Mouse (Mus musculus) heart, postnatal 36 days (tissue): ENCODE measurements at regions not wholly inside any gene's neighbourhood (a gene's known extent, or its start where the extent isn't known, plus 50 kb on each side); places are given as distances from the start of the nearest gene placed in this dataset.

Experiments used
- DNase-seq, 2 experiments: peaks; one replicate each; pipeline ENCODE4 v3.0.0; 2021 to 2022
- intact Hi-C: fragments of 180-260 bp; cut with DNase I; formaldehyde crosslinking; loops from one replicate; pipeline ENCODE4 v1.15.1; 2025

- no peak for DNase-seq
- intact Hi-C loops = no loop called here
Measured at GRCm38 (mm10) chr6:31995977-31996376, 54.1 kb upstream of the 1700012A03Rik start.

GRCm38 (mm10) chr6:31995249-31995648 lies 54.8 kb upstream of the 1700012A03Rik start:
- DNase-seq = no peak
- intact Hi-C loops = no loop called here

- DNase-seq = no peak
- intact Hi-C loops = no loop called here
Measured at GRCm38 (mm10) chr6:31985698-31986097, 64.3 kb upstream of the 1700012A03Rik start.

- intact Hi-C loops = no loop called here
Measured at GRCm38 (mm10) chr6:31976705-31977104, 73.3 kb upstream of the 1700012A03Rik start.

GRCm38 (mm10) chr6:31948063-31948481 lies 102.0 kb upstream of the 1700012A03Rik start:
- intact Hi-C loops = no loop called here
- DNase-seq = no peak

More at GRCm38 (mm10) chr6:31976705-31977104, 73.3 kb upstream of the 1700012A03Rik start:
- no peak for DNase-seq

- intact Hi-C loops = no loop called here
Measured at GRCm38 (mm10) chr6:31946572-31946971, 103.5 kb upstream of the 1700012A03Rik start.

GRCm38 (mm10) chr6:31945347-31945746 lies 104.7 kb upstream of the 1700012A03Rik start:
- no peak for DNase-seq
- intact Hi-C loops = no loop called here

More at GRCm38 (mm10) chr6:31946572-31946971, 103.5 kb upstream of the 1700012A03Rik start:
- DNase-seq = no peak

GRCm38 (mm10) chr6:31944546-31944945 lies 105.5 kb upstream of the 1700012A03Rik start:
- intact Hi-C loops = no loop called here
- no peak for DNase-seq

GRCm38 (mm10) chr6:31942696-31943095 lies 107.3 kb upstream of the 1700012A03Rik start:
- DNase-seq = no peak
- intact Hi-C loops = no loop called here

- intact Hi-C loops = loop anchor here (1.0 to 10.0 kb wide), 5 partner anchors 226 to 653 kb away; no protein-coding TSS in a partner anchor
- peak; percentile 76 to 88 for DNase-seq
Measured at GRCm38 (mm10) chr6:31938216-31938814, 111.7 kb upstream of the 1700012A03Rik start.

- intact Hi-C loops = loop anchor here (5.0 to 10.0 kb wide), 4 partner anchors 228 to 538 kb away; no protein-coding TSS in a partner anchor
- DNase-seq = no peak
Measured at GRCm38 (mm10) chr6:31937146-31937545, 112.9 kb upstream of the 1700012A03Rik start.

GRCm38 (mm10) chr6:31934826-31935225 lies 115.2 kb upstream of the 1700012A03Rik start:
- no peak for DNase-seq
- intact Hi-C loops = loop anchor here (5.0 to 10.0 kb wide), 4 partner anchors 230 to 540 kb away; no protein-coding TSS in a partner anchor

- no peak for DNase-seq
- intact Hi-C loops = loop anchor here (10.0 kb wide), 2 partner anchors 231 to 541 kb away; no protein-coding TSS in a partner anchor
Measured at GRCm38 (mm10) chr6:31933956-31934355, 116.1 kb upstream of the 1700012A03Rik start.

- DNase-seq = no peak
- intact Hi-C loops = loop anchor here (10.0 kb wide), 2 partner anchors 231 to 541 kb away; no protein-coding TSS in a partner anchor
Measured at GRCm38 (mm10) chr6:31933364-31933763, 116.7 kb upstream of the 1700012A03Rik start.

GRCm38 (mm10) chr6:31931116-31931515 lies 118.9 kb upstream of the 1700012A03Rik start:
- intact Hi-C loops = loop anchor here (10.0 kb wide), 2 partner anchors 234 to 544 kb away; no protein-coding TSS in a partner anchor
- no peak for DNase-seq

- intact Hi-C loops = no loop called here
- no peak for DNase-seq
Measured at GRCm38 (mm10) chr6:31929165-31929564, 120.9 kb upstream of the 1700012A03Rik start.

GRCm38 (mm10) chr6:31927181-31927580 lies 122.9 kb upstream of the 1700012A03Rik start:
- peak; percentile 15 to 24 for DNase-seq

GRCm38 (mm10) chr6:31924669-31925046 lies 125.4 kb upstream of the 1700012A03Rik start:
- intact Hi-C loops = no loop called here

More at GRCm38 (mm10) chr6:31927181-31927580, 122.9 kb upstream of the 1700012A03Rik start:
- intact Hi-C loops = no loop called here

GRCm38 (mm10) chr6:31923951-31924668 lies 125.9 kb upstream of the 1700012A03Rik start:
- intact Hi-C loops = no loop called here
- no peak for DNase-seq

More at GRCm38 (mm10) chr6:31924669-31925046, 125.4 kb upstream of the 1700012A03Rik start:
- no peak for DNase-seq

- intact Hi-C loops = no loop called here
Measured at GRCm38 (mm10) chr6:31921561-31922152, 128.4 kb upstream of the 1700012A03Rik start.

More at GRCm38 (mm10) chr6:31921561-31922152, 128.4 kb upstream of the 1700012A03Rik start:
- DNase-seq = no peak
